Mouse (Mus musculus) embryonic facial prominence, embryonic 13.5 days (tissue): ENCODE measurements at regions not wholly inside any gene's neighbourhood (a gene's known extent, or its start where the extent isn't known, plus 50 kb on each side); places are given as distances from the start of the nearest gene placed in this dataset.

Source experiments
- ATAC-seq: fragments of 200-750 bp; cut with Nextera tagmentation; 2 replicates; pipeline ENCODE4 v1.8.0; 2017; ENCODE audit warnings: low read depth; ENCODE audit not compliant: insufficient number of reproducible peaks, insufficient read depth, low FRiP score, low TSS enrichment
- H3K27ac ChIP-seq: fragments of 300-500 bp; sonication (generic); 2 replicates; pipeline ENCODE4 v1.5.1; 2015; ENCODE audit warnings: moderate library complexity, mild to moderate bottlenecking, inconsistent platforms
- H3K27me3 ChIP-seq: fragments of 300-500 bp; sonication (generic); 2 replicates; pipeline ENCODE4 v1.6.1; 2015; ENCODE audit warnings: mild to moderate bottlenecking, inconsistent platforms
- H3K36me3 ChIP-seq: fragments of 300-500 bp; sonication (generic); 2 replicates; pipeline ENCODE4 v1.6.1; 2015; ENCODE audit warnings: mild to moderate bottlenecking, inconsistent platforms
- H3K4me1 ChIP-seq: fragments of 300-500 bp; sonication (generic); 2 replicates; pipeline ENCODE4 v1.6.1; 2015; ENCODE audit warnings: inconsistent platforms
- H3K4me2 ChIP-seq: fragments of 300-500 bp; sonication (generic); 2 replicates; pipeline ENCODE4 v1.6.1; 2015; ENCODE audit warnings: moderate library complexity, mild to moderate bottlenecking, inconsistent platforms
- H3K4me3 ChIP-seq: fragments of 300-500 bp; sonication (generic); 2 replicates; pipeline ENCODE4 v1.5.1; 2015; ENCODE audit warnings: mild to moderate bottlenecking, inconsistent platforms
- H3K9ac ChIP-seq: fragments of 300-500 bp; sonication (generic); 2 replicates; pipeline ENCODE4 v1.6.1; 2015; ENCODE audit warnings: mild to moderate bottlenecking, inconsistent platforms
- H3K9me3 ChIP-seq: fragments of 300-500 bp; sonication (generic); 2 replicates; pipeline ENCODE4 v1.6.1; 2016; ENCODE audit warnings: inconsistent platforms
- WGBS: fragments of 180-500 bp; shearing (Covaris S2); methylation state at CpG from one replicate; pipeline ENCODE4 v1.1.7; 2015; ENCODE audit warnings: mixed read lengths; 5-methylcytosine and 5-hydroxymethylcytosine counted together

DNA sequence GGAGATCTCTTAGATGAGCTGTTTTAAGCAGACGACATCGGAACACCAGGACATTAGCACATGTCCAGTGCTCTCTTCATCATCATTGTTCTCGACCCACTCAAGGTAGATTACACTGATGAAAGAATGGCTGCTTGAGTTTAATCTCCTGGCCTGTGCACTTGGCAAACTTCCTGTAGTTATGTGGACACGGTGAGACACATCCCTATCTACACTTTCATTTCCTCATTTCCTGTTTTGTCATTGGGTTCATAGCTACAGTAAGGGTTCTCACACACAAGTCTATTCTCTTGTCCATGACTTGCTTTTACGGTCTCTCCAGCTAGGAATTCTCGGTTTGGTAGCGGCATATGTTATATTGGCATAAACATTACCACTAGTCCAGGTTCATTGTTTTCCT lies 190.5 kb downstream of the Pdgfra start:
- WGBS: 88% methylated on average over 7 of the region's 7 CpGs
- H3K4me2 ChIP-seq: no peak overlapping the region
- no peak overlapping the region for H3K4me3 ChIP-seq
- H3K27me3 ChIP-seq: no peaks in the 10 kb centered on the region
- no peaks in the 10 kb centered on the region for H3K9me3 ChIP-seq
- H3K27ac ChIP-seq: no peak overlapping the region
- no peak overlapping the region for H3K9ac ChIP-seq
- no peaks in the 10 kb centered on the region for H3K4me1 ChIP-seq
- no peaks in the 10 kb centered on the region for H3K36me3 ChIP-seq
- no peak for ATAC-seq

DNA sequence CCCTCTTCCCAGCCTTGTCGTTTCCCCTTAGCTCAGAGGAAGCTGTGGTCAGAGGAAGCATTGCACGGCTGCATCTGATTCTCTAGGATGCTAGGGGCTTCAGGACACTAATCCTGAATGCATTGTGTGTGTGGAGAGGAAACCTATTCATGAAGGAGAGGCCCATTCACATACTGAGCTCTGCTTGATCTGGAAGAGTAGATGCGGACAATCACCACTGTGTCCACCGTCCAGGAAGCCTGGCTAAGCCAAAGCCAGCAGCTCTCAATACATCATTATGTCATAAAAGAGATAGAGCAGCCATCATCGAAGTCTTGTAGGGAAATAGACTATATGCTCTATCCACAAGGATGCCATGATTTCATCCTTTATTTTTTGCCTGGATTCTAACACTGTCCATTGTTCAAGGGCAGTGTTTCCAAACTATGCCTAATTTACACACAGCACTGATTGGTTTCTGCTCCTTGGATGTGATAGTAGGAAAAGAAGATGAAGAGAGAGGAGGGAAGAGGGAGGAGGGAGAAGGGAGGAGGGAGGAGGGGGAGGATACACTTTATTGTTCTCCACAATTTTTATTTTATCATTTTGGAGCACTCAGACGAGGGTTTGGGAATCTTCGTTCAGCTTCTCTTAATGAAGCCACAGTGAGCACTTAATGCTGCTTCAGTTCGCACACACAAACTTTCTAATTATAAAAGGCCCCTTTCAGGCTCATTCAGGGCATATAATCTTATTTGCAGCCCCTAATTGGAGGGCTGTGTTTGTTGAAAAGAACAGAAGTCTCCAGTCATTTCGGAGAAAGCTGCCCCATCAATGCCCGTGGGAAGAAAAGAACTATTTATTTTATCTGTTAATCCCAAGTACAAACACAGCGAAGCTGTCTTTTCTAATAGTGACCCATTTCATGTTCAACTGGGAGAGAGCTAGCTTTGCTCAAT lies 195.0 kb downstream of the Pdgfra start:
- Histone ChIP-seq H3K9ac (no peak overlapping the region), H3K27ac (no peak overlapping the region), H3K4me3 (no peak overlapping the region), H3K4me2 (no peak overlapping the region), H3K4me1 (no peaks in the 10 kb centered on the region), H3K27me3 (no peaks in the 10 kb centered on the region), H3K36me3 (no peaks in the 10 kb centered on the region), H3K9me3 (no peaks in the 10 kb centered on the region)
- no peak for ATAC-seq
- WGBS: 30% methylated on average over 11 of the region's 11 CpGs

DNA sequence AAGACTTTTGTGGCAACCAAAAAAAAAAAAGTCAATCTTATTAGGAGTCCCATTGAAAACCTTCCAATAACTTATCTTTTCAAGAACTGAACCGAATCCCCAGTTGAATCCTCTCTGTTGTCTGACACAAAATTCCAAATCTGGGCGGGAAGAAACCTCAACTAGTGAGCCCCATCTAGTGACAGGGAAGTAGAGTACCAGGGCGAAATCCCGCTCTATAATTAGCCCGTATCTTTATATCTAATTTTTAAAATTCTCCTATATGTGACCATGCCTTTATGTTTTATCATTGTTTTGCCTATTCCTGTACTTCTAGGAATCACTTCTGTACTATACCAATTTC lies 195.7 kb downstream of the Pdgfra start:
- no peaks in the 10 kb centered on the region for H3K9me3 ChIP-seq
- H3K36me3 ChIP-seq: no peaks in the 10 kb centered on the region
- no peak overlapping the region for H3K4me2 ChIP-seq
- no peaks in the 10 kb centered on the region for H3K4me1 ChIP-seq
- WGBS: 63% methylated on average over 5 of the region's 5 CpGs
- no peak overlapping the region for H3K4me3 ChIP-seq
- H3K9ac ChIP-seq: no peak overlapping the region
- no peak overlapping the region for H3K27ac ChIP-seq
- no peaks in the 10 kb centered on the region for H3K27me3 ChIP-seq
- ATAC-seq: no peak

DNA sequence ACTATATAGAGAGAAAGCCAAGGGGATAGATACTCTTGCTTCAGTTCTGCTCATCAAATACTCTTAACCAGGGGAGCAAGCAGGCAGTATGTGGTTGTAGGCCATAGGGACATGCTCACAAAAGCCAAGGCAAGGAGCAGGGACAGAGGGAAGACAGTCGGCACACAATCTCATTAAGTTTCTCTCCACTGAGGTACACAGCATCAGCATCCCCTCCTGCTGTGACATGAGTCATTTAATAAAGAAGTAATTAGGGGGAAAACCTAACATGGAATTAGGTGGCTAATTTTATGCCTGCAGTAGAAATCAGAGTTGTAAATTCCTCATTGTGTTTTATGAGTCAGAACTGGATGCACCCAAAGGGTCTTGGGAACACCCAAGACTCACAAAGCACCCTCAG lies 203.2 kb downstream of the Pdgfra start:
- Histone ChIP-seq H3K9me3 (no peaks in the 10 kb centered on the region), H3K4me1 (no peaks in the 10 kb centered on the region), H3K27me3 (no peaks in the 10 kb centered on the region), H3K27ac (no peak overlapping the region), H3K4me2 (no peak overlapping the region), H3K36me3 (no peaks in the 10 kb centered on the region), H3K4me3 (no peak overlapping the region), H3K9ac (no peak overlapping the region)
- WGBS: 33% methylated on average over 1 of the region's 1 CpGs
- ATAC-seq: no peak

DNA sequence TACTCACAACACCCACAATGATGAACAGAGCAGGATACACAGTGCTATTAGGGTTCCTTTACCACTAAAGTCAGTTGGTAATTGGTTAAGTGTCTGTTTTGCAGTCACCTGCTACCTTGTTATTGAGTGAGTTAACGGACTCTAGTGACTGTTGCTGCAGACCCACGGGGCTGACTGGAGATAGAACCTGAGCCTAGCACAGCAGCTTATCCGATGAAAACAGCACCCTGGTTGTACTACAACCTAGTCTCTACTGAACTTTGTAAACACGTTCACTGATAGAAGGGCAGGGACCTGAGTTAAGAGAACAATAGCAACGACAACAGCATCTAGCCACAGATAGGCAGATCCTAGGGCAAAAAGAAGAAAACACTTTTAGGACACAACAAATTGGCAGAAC lies 206.8 kb downstream of the Pdgfra start:
- Histone ChIP-seq H3K36me3 (no peaks in the 10 kb centered on the region), H3K9ac (no peak overlapping the region), H3K27ac (no peak overlapping the region), H3K27me3 (no peaks in the 10 kb centered on the region), H3K4me3 (no peak overlapping the region), H3K4me2 (no peak overlapping the region), H3K9me3 (no peaks in the 10 kb centered on the region), H3K4me1 (no peaks in the 10 kb centered on the region)
- WGBS: 81% methylated on average over 5 of the region's 5 CpGs
- ATAC-seq: no peak

DNA sequence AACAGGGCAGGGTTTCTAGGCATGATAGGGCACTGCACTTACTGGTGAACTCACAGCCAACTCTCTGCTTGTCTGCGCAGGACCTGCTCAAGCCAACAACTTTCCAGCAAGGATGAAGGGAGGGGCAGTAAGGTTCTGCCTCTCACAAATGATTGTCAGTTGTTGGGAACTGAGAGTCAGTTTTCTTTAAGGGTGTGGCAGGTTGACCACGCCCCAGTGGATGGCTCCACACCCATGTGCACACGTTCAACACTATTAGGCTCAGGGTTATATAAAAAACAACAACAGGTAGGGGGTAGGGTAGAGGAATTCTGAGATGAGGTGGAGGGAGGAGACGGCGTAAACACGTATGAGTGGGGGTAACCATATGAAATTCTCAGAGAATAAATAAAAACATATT lies 210.9 kb upstream of the Kit start:
- Histone ChIP-seq H3K4me1 (no peaks in the 10 kb centered on the region), H3K4me2 (no peak overlapping the region), H3K9ac (no peak overlapping the region), H3K36me3 (no peaks in the 10 kb centered on the region), H3K27me3 (no peaks in the 10 kb centered on the region), H3K27ac (no peak overlapping the region), H3K9me3 (no peaks in the 10 kb centered on the region), H3K4me3 (no peak overlapping the region)
- WGBS: 81% methylated on average over 6 of the region's 6 CpGs
- ATAC-seq: no peak

DNA sequence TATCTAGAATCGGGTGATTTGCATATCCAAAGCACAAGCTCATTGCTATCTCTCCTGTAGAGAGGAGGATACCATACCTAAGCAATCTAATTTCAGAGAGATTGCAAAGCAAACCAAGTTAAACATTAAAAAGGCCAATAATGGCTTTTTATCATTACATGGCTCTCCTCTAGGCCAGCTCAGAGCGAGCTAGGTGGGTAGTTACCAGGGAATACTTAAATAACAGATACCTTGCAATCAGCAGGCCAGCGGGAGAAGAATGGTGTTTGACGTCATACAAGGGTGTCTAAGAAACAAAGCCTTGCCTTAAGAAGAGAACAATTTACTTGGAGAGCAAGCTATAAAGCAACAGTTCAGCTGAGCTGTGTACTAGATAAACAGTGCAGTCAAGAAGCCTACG lies 207.4 kb upstream of the Kit start:
- Histone ChIP-seq H3K9ac (no peak overlapping the region), H3K4me2 (no peak overlapping the region), H3K27me3 (no peaks in the 10 kb centered on the region), H3K9me3 (peaks cover 2% of the 10 kb centered on the region; the same call in 1 of the 2 replicates), H3K27ac (no peak overlapping the region), H3K4me3 (no peak overlapping the region), H3K36me3 (no peaks in the 10 kb centered on the region), H3K4me1 (no peaks in the 10 kb centered on the region)
- WGBS: 90% methylated on average over 5 of the region's 5 CpGs
- no peak for ATAC-seq

DNA sequence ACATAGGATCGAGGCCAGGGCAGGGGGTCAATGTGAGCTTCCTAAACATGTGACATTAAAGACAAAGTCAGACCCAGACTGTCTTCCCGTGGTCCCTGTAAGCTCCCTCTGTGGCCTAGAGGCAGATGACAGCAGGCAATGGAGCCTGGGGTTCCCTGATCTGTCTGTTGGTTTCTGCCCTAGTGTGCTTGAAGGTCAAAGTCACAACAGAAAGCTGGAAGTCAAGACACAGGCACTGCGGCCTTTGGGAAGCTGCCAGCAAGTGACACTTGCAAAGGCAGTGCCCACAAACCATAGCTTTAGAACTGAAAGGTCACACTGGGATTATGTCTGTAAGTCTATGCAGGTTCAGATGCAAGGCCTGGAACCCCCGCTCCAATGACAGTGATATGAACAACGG lies 206.0 kb upstream of the Kit start:
- no peak overlapping the region for H3K27ac ChIP-seq
- 88% methylated on average over 5 of the region's 5 CpGs for WGBS
- H3K9me3 ChIP-seq: peaks cover 4% of the 10 kb centered on the region; the same call in 1 of the 2 replicates
- no peaks in the 10 kb centered on the region for H3K4me1 ChIP-seq
- H3K4me2 ChIP-seq: no peak overlapping the region
- H3K4me3 ChIP-seq: no peak overlapping the region
- H3K36me3 ChIP-seq: no peaks in the 10 kb centered on the region
- no peaks in the 10 kb centered on the region for H3K27me3 ChIP-seq
- H3K9ac ChIP-seq: no peak overlapping the region
- no peak for ATAC-seq

DNA sequence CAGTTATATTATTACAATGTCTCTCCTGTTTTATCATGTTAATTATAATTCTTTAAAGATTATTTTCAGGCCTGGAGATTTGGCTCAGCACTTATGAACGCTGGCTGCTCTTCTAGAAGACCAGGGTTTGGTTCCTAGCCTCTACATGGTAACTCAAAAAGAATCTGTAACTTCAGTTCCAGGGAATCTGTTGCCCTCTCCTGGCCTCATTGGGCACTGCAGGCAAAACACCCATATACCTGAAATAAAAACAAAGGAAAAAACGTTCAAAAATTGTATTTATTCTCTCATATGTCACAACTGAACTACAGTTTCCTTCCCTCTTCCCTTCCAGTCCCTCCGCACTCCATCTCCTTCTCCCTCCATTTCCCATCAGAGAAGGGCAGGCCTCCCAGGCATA lies 201.9 kb upstream of the Kit start:
- H3K27ac ChIP-seq: no peak overlapping the region
- ATAC-seq: no peak
- H3K9me3 ChIP-seq: peaks cover 4% of the 10 kb centered on the region; the same call in 1 of the 2 replicates
- H3K27me3 ChIP-seq: no peaks in the 10 kb centered on the region
- no peaks in the 10 kb centered on the region for H3K36me3 ChIP-seq
- H3K4me3 ChIP-seq: no peak overlapping the region
- H3K4me1 ChIP-seq: peaks cover 6% of the 10 kb centered on the region
- no peak overlapping the region for H3K9ac ChIP-seq
- no peak overlapping the region for H3K4me2 ChIP-seq
- 58% methylated on average over 3 of the region's 3 CpGs for WGBS

DNA sequence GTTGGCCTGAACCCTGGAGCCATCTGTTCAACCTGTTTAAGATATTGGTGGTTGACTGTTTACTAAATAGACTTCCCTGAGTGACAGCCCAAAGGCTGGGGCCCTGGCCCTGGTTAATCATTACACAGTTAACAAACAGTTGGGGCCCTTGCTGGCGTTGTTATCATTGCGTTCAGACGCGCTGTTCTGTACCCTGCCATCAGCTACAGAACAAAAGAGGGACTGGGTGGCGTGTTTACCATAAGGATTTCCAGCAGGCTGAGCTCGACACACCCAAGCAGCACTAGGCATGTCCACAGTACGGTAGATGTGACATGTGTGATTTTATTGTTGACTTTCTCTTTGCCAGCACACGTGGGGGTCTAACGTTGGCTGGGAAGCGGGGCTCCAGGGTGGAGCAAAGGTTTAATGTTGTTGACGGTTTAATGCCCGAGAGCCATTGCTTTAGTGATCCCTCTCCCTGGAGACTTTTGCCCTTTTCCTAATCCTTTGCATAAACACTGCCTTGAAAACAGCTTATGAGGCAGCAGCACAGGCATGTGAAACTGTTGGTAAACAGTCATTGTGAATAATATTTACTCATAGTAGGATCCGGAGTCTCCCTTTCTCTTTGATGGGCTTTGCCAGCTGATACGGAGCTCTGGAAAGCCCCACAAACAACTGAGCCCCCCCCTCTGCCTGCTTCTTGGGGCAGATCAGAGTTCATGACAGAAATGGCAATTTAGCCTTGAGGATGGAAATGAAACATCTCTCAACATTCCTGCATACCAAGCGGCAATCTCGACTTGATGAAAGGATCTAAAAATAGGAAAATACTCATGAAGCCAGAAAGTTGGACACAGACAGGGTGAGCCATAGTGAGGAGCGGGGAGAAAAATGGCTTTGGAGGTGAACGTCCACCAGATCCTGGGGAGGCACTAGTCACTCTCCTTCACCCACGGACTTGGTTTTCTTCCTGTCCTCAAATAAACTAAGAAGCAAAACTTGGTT lies 197.1 kb upstream of the Kit start:
- Histone ChIP-seq H3K4me1 (peaks cover 6% of the 10 kb centered on the region), H3K27me3 (no peaks in the 10 kb centered on the region), H3K4me2 (no peak overlapping the region), H3K36me3 (no peaks in the 10 kb centered on the region), H3K4me3 (no peak overlapping the region), H3K9ac (no peak overlapping the region), H3K9me3 (no peaks in the 10 kb centered on the region), H3K27ac (no peak overlapping the region)
- ATAC-seq: no peak; the same call in 1 of the 2 replicates
- WGBS: 53% methylated on average over 19 of the region's 19 CpGs

DNA sequence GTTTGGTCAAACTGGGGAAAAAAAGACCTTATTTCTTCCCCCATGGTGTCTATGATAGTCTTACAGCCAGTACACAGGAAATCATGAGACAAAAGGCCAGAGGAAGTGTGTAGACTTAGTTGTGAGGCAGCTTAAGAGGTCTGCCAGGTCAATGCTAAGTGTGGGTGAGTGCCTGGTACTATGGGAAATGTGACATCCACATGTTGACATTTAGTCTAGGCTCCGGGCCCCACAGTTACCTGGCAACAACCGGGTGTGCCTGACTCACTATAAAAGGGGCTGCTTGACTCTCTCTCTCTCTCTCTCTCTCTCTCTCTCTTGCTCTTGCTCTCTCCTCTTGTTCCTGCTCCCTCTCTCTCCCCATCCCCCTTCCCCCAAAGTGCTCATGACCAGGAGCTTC lies 196.1 kb upstream of the Kit start:
- no peak overlapping the region for H3K4me3 ChIP-seq
- H3K9me3 ChIP-seq: no peaks in the 10 kb centered on the region
- H3K4me1 ChIP-seq: peaks cover 6% of the 10 kb centered on the region
- no peak overlapping the region for H3K9ac ChIP-seq
- WGBS: 43% methylated on average over 2 of the region's 2 CpGs
- no peaks in the 10 kb centered on the region for H3K36me3 ChIP-seq
- ATAC-seq: no peak
- no peak overlapping the region for H3K27ac ChIP-seq
- H3K4me2 ChIP-seq: no peak overlapping the region
- H3K27me3 ChIP-seq: no peaks in the 10 kb centered on the region

DNA sequence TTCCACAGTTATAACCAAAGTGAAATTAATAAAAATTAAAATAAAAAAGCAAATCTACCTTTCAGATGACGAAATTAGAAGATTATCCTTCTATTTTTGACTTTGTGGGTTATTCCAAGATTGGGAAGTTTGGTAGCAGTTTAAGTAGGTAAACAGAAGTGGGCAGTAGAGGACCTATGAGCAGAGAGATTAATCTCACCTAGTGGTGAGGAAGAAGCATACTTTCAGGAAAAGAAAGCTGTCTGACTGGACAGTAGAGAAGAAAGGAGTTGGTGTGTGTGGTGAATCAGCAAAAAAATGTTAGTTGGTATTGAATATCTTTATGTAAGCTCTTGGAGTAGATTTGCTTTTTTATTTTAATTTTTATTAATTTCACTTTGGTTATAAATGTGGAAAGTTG lies 194.4 kb upstream of the Kit start:
- 67% methylated on average over 1 of the region's 1 CpGs for WGBS
- H3K27ac ChIP-seq: no peak overlapping the region
- H3K4me3 ChIP-seq: no peak overlapping the region
- H3K4me2 ChIP-seq: no peak overlapping the region
- H3K4me1 ChIP-seq: peaks cover 6% of the 10 kb centered on the region
- no peaks in the 10 kb centered on the region for H3K36me3 ChIP-seq
- H3K9ac ChIP-seq: no peak overlapping the region
- H3K27me3 ChIP-seq: no peaks in the 10 kb centered on the region
- no peak for ATAC-seq
- H3K9me3 ChIP-seq: no peaks in the 10 kb centered on the region
